In genomic region chr1:162083886-162084478, GRCm38 (mm10) we compare ENCODE assay signal across 13 mouse cellular contexts.
DNase-seq lines count a peak whose midpoint lies in the region; ATAC-seq and TF ChIP-seq lines count a peak whose summit lies in the region.
"Had no signal": no experiment of that assay in that cellular context is flagged by ENCODE, and none has a peak within 500 bp of the region (broad histone marks: within the 10 kb centered on the region; RNA-seq: fewer than 3 reads in every experiment).

No protein-coding gene starts in this region.

- no peak for TF ChIP-seq CTCF in heart, adult 2 months (IDR thresholded peaks at IDR 0.05)
- no peak for TF ChIP-seq CTCF in lung, postnatal 0 days (IDR thresholded peaks at IDR 0.05)

- no peak overlapping the region for H3K9ac ChIP-seq in heart, embryonic 16.5 days (ENCODE audit: low read length)
- H3K9ac ChIP-seq in heart, adult 2 months (ENCODE audit: low read depth, low read length), result no peak overlapping the region
- no peak overlapping the region for H3K9ac ChIP-seq in lung, postnatal 0 days (replicated peaks; ENCODE audit: low read depth)
- no peak overlapping the region for H3K9ac ChIP-seq in intestine, embryonic 15.5 days
- no peak overlapping the region for H3K9ac ChIP-seq in hindbrain, embryonic 11.5 days (ENCODE audit: low read depth, low read length)
- H3K9ac ChIP-seq: forebrain, embryonic 15.5 days had no signal

- no peak for ATAC-seq in heart, embryonic 16.5 days (replicated peaks; ENCODE audit: extremely low read depth, insufficient read depth, low FRiP score)
- ATAC-seq in lung, postnatal 0 days, result peak; percentile 51; the same call in 1 of the 2 replicates
- peak; percentile 88 for ATAC-seq in intestine, embryonic 15.5 days
- ATAC-seq in hindbrain, embryonic 11.5 days (ENCODE audit: low FRiP score), result no peak
- ATAC-seq: forebrain, embryonic 15.5 days had no signal

- no peak overlapping the region for H3K4me3 ChIP-seq in heart, embryonic 16.5 days (ENCODE audit: low read length)
- H3K4me3 ChIP-seq in heart, adult 2 months, result no peak overlapping the region
- no peak overlapping the region for H3K4me3 ChIP-seq in lung, postnatal 0 days (ENCODE audit: low read depth, low read length)
- no peak overlapping the region for H3K4me3 ChIP-seq in intestine, embryonic 15.5 days (replicated peaks)
- no peak overlapping the region for H3K4me3 ChIP-seq in hindbrain, embryonic 11.5 days (ENCODE audit: low read depth, low read length)
- H3K4me3 ChIP-seq: forebrain, embryonic 15.5 days had no signal

- H3K27ac ChIP-seq in heart, embryonic 16.5 days (ENCODE audit: low read length), result peak overlapping the region; percentile 31
- no peak overlapping the region for H3K27ac ChIP-seq in heart, adult 2 months
- peak overlapping the region; percentile 43 for H3K27ac ChIP-seq in lung, postnatal 0 days (ENCODE audit: low read length)
- peak overlapping the region; percentile 75 for H3K27ac ChIP-seq in intestine, embryonic 15.5 days
- H3K27ac ChIP-seq in hindbrain, embryonic 11.5 days (ENCODE audit: low read depth, low read length), result no peak overlapping the region
- H3K27ac ChIP-seq: forebrain, embryonic 15.5 days had no signal

- no peaks in the 10 kb centered on the region for H3K4me1 ChIP-seq in heart, embryonic 16.5 days (ENCODE audit: control insufficient read depth, insufficient read depth, low read length)
- H3K4me1 ChIP-seq in heart, adult 2 months (ENCODE audit: control insufficient read depth, insufficient read depth, low read length), result no peaks in the 10 kb centered on the region
- peaks cover 4% of the 10 kb centered on the region; the same call in 1 of the 2 replicates for H3K4me1 ChIP-seq in lung, postnatal 0 days (ENCODE audit: insufficient read depth, low read depth, low read length)
- H3K4me1 ChIP-seq in intestine, embryonic 15.5 days (replicated peaks), result 0 out of 2 replicates have a peak, but pooled peaks cover 3% of the 10 kb centered on the region
- no peaks in the 10 kb centered on the region for H3K4me1 ChIP-seq in hindbrain, embryonic 11.5 days (replicated peaks; ENCODE audit: control insufficient read depth, insufficient read depth, low read length)
- H3K4me1 ChIP-seq: forebrain, embryonic 15.5 days had no signal

- H3K36me3 ChIP-seq in heart, embryonic 16.5 days (ENCODE audit: control insufficient read depth, insufficient read depth), result no peaks in the 10 kb centered on the region
- no peaks in the 10 kb centered on the region for H3K36me3 ChIP-seq in heart, adult 2 months (ENCODE audit: control insufficient read depth, insufficient read depth, low read length)
- H3K36me3 ChIP-seq in lung, postnatal 0 days (ENCODE audit: insufficient read depth, low read length), result no peaks in the 10 kb centered on the region
- H3K36me3 ChIP-seq in intestine, embryonic 15.5 days, result no peaks in the 10 kb centered on the region
- H3K36me3 ChIP-seq in hindbrain, embryonic 11.5 days (ENCODE audit: control insufficient read depth, insufficient read depth, low read length), result no peaks in the 10 kb centered on the region
- H3K36me3 ChIP-seq: forebrain, embryonic 15.5 days had no signal

- no peaks in the 10 kb centered on the region for H3K79me2 ChIP-seq in heart, adult 2 months (replicated peaks; ENCODE audit: control insufficient read depth, insufficient read depth, low read length)

- no peak for DNase-seq in heart, adult 2 months
- DNase-seq in lung, postnatal 0 days (ENCODE audit: low spot score), result peak; percentile 64
- no peak for DNase-seq in lung, postnatal 25 days (ENCODE audit: low spot score)
- peak; percentile 27 for DNase-seq in telencephalon, adult 2 months (ENCODE audit: low read depth, low spot score)
- no peak for DNase-seq in hindbrain, embryonic 11.5 days (ENCODE audit: low spot score)
- DNase-seq: adrenal gland, postnatal 14 days; cerebellum, adult 11 months; kidney, postnatal 25 days; spleen, adult 18-20 months; thymus, postnatal 14 days had no signal

- H3K27me3 ChIP-seq in heart, embryonic 16.5 days (ENCODE audit: control insufficient read depth, insufficient read depth, low read length), result no peaks in the 10 kb centered on the region
- H3K27me3 ChIP-seq in heart, adult 2 months (ENCODE audit: control insufficient read depth, insufficient read depth, low read length), result no peaks in the 10 kb centered on the region
- no peaks in the 10 kb centered on the region for H3K27me3 ChIP-seq in lung, postnatal 0 days (replicated peaks; ENCODE audit: insufficient read depth, low read length)
- H3K27me3 ChIP-seq in intestine, embryonic 15.5 days (replicated peaks), result no peaks in the 10 kb centered on the region
- no peaks in the 10 kb centered on the region for H3K27me3 ChIP-seq in hindbrain, embryonic 11.5 days (ENCODE audit: control insufficient read depth, insufficient read depth, low read length)
- H3K27me3 ChIP-seq: forebrain, embryonic 15.5 days had no signal

- no peak overlapping the region for H3K4me2 ChIP-seq in heart, embryonic 16.5 days (ENCODE audit: low read depth, low read length)
- no peak overlapping the region; the same call in 1 of the 2 replicates for H3K4me2 ChIP-seq in lung, postnatal 0 days (replicated peaks; ENCODE audit: low read depth, low read length)
- H3K4me2 ChIP-seq in intestine, embryonic 15.5 days (replicated peaks), result no peak overlapping the region; the same call in 1 of the 2 replicates
- no peak overlapping the region for H3K4me2 ChIP-seq in hindbrain, embryonic 11.5 days (replicated peaks; ENCODE audit: low read depth, low read length)
- H3K4me2 ChIP-seq: forebrain, embryonic 15.5 days had no signal

- 53% methylated on average over 9 of the region's 9 CpGs for WGBS in heart, embryonic 16.5 days
- 45% methylated on average over 9 of the region's 9 CpGs for WGBS in heart, adult 2 months
- WGBS in lung, postnatal 0 days, result 36% methylated on average over 9 of the region's 9 CpGs
- 26% methylated on average over 9 of the region's 9 CpGs for WGBS in intestine, embryonic 15.5 days
- WGBS in hindbrain, embryonic 11.5 days, result 78% methylated on average over 9 of the region's 9 CpGs

- intact Hi-C loops in heart, adult 2 months (cut with DNase I), result no loop called here

- no peak for TF ChIP-seq POLR2A in heart, adult 2 months (IDR thresholded peaks at IDR 0.05; ENCODE audit: insufficient read depth, low read depth, low read length)

- no peaks in the 10 kb centered on the region for H3K9me3 ChIP-seq in heart, embryonic 16.5 days (replicated peaks; ENCODE audit: control insufficient read depth, low read length)
- H3K9me3 ChIP-seq in lung, postnatal 0 days (ENCODE audit: low read length), result no peaks in the 10 kb centered on the region
- no peaks in the 10 kb centered on the region for H3K9me3 ChIP-seq in intestine, embryonic 15.5 days
- no peaks in the 10 kb centered on the region for H3K9me3 ChIP-seq in hindbrain, embryonic 11.5 days (ENCODE audit: control insufficient read depth, low read length)
- H3K9me3 ChIP-seq: forebrain, embryonic 15.5 days had no signal

- TF ChIP-seq EP300 in heart, adult 2 months (IDR thresholded peaks at IDR 0.05; ENCODE audit: insufficient read depth, low read depth, low read length), result no peak
- TF ChIP-seq EP300 in lung, postnatal 0 days (IDR thresholded peaks at IDR 0.05), result no peak; the same call in 1 of the 2 replicates

Comparison
In these comparisons a context has a peak if more than half of its experiments do, and no peak if none do; other contexts are left out.
1. H3K27ac ChIP-seq: peak in heart, embryonic 16.5 days (single experiment), lung, postnatal 0 days (single experiment) and intestine, embryonic 15.5 days (single experiment); none in heart, adult 2 months (single experiment) and hindbrain, embryonic 11.5 days (single experiment).
2. DNase-seq: peak in lung, postnatal 0 days (single experiment) and telencephalon, adult 2 months (single experiment); none in heart, adult 2 months (0 of 2), lung, postnatal 25 days (single experiment) and hindbrain, embryonic 11.5 days (single experiment).
3. ATAC-seq: peak in lung, postnatal 0 days (single experiment) and intestine, embryonic 15.5 days (single experiment); none in heart, embryonic 16.5 days (single experiment) and hindbrain, embryonic 11.5 days (single experiment).